Mouse (Mus musculus) limb, embryonic 10.5 days (tissue): ENCODE data around the gene Desi2. TPM values are rescaled to one million over a fixed set of nuclear protein-coding genes. Genes with fewer than 3 reads are reported as not detected.
"Not testable (repeated sequence)": the region's sequence is repeated elsewhere in the genome, so short reads cannot be mapped to it uniquely, and the experiment has no call there.

Source experiments
- DNase-seq: peaks from one replicate; pipeline ENCODE4 v3.0.0-alpha.2; 2017; ENCODE audit warnings: low spot score
- H3K27ac ChIP-seq: fragments of 300-500 bp; sonication (generic); 2 replicates; pipeline ENCODE4 v1.5.1; 2016; ENCODE audit warnings: mild to moderate bottlenecking
- H3K27me3 ChIP-seq: fragments of 300-500 bp; sonication (generic); 2 replicates; pipeline ENCODE4 v1.6.1; 2016; ENCODE audit warnings: low read depth, mild to moderate bottlenecking; ENCODE audit not compliant: poor library complexity, severe bottlenecking
- H3K36me3 ChIP-seq: fragments of 300-500 bp; sonication (generic); 2 replicates; pipeline ENCODE4 v1.6.1; 2016; ENCODE audit warnings: mild to moderate bottlenecking, moderate library complexity
- H3K4me1 ChIP-seq: fragments of 300-500 bp; sonication (generic); 2 replicates; pipeline ENCODE4 v1.6.1; 2016
- H3K4me3 ChIP-seq: fragments of 300-500 bp; sonication (generic); 2 replicates; pipeline ENCODE4 v1.5.1; 2016; ENCODE audit warnings: mild to moderate bottlenecking, moderate library complexity
- H3K9me3 ChIP-seq: fragments of 300-500 bp; sonication (generic); replicated peaks from 2 replicates; pipeline ENCODE4 v1.6.1; 2016; ENCODE audit warnings: mild to moderate bottlenecking
- WGBS: fragments of 180-500 bp; shearing (Covaris S2); methylation state at CpG from one replicate; pipeline ENCODE4 v1.1.7; 2016; 5-methylcytosine and 5-hydroxymethylcytosine counted together
- polyA plus RNA-seq: library from polyadenylated mRNA; unstranded; fragments of >200 nt; fragmentation: Nextera tagmentation; extraction: Ambion mirVana; gene quantifications from 2 replicates; pipeline ENCODE4 v1.2.1, GENCODE M21; 2016

Desi2 gene
- polyA plus RNA-seq, 1 experiment from 2014 or later = 14.5 TPM

- Histone ChIP-seq H3K36me3 (no peaks in the 10 kb centered on the region), H3K27ac (peak overlapping the region; percentile 89)
Observed at GRCm38 (mm10) chr1:178276054-178276911, 89.1 kb downstream of the Desi2 start.

GRCm38 (mm10) chr1:178283314-178283713, 96.1 kb downstream of the Desi2 start:
- H3K27ac ChIP-seq, H3K27me3 ChIP-seq, H3K4me1 ChIP-seq, H3K9me3 ChIP-seq, H3K4me3 ChIP-seq, H3K36me3 ChIP-seq: not testable (repeated sequence)
- DNase-seq = peak; percentile 7
- WGBS = 90% methylated on average over 3 of the region's 3 CpGs

More at GRCm38 (mm10) chr1:178276054-178276911, 89.1 kb downstream of the Desi2 start:
- Histone ChIP-seq H3K27me3 (peaks cover 42% of the 10 kb centered on the region), H3K4me1 (peaks cover 25% of the 10 kb centered on the region), H3K9me3 (no peaks in the 10 kb centered on the region), H3K4me3 (peak overlapping the region; percentile 63)
- WGBS = under 1% methylated on average over 85 of the region's 87 CpGs
- peak; percentile 79 for DNase-seq

- WGBS = 74% methylated on average over 2 of the region's 2 CpGs
- H3K27me3 ChIP-seq = no peaks in the 10 kb centered on the region
- peak; percentile 9 for DNase-seq
- H3K36me3 ChIP-seq = no peaks in the 10 kb centered on the region
- no peaks in the 10 kb centered on the region for H3K4me1 ChIP-seq
- no peaks in the 10 kb centered on the region for H3K9me3 ChIP-seq
- no peak overlapping the region for H3K4me3 ChIP-seq
- no peak overlapping the region for H3K27ac ChIP-seq
Observed at GRCm38 (mm10) chr1:178283946-178284720, 96.9 kb downstream of the Desi2 start.

GRCm38 (mm10) chr1:178287601-178288176, 100.5 kb downstream of the Desi2 start:
- WGBS = 71% methylated on average over 8 of the region's 8 CpGs

GRCm38 (mm10) chr1:178291716-178292115, 104.5 kb downstream of the Desi2 start:
- no peak for DNase-seq

More at GRCm38 (mm10) chr1:178287601-178288176, 100.5 kb downstream of the Desi2 start:
- H3K9me3 ChIP-seq = no peaks in the 10 kb centered on the region
- no peak overlapping the region for H3K27ac ChIP-seq
- H3K4me3 ChIP-seq = no peak overlapping the region
- DNase-seq = no peak
- no peaks in the 10 kb centered on the region for H3K36me3 ChIP-seq
- H3K4me1 ChIP-seq = no peaks in the 10 kb centered on the region
- no peaks in the 10 kb centered on the region for H3K27me3 ChIP-seq

GRCm38 (mm10) chr1:178294051-178294450, 106.8 kb downstream of the Desi2 start:
- Histone ChIP-seq H3K4me1 (peaks cover 5% of the 10 kb centered on the region), H3K36me3 (no peaks in the 10 kb centered on the region), H3K4me3 (no peak overlapping the region), H3K27ac (no peak overlapping the region), H3K27me3 (no peaks in the 10 kb centered on the region), H3K9me3 (no peaks in the 10 kb centered on the region)
- WGBS = 98% methylated on average over 1 of the region's 1 CpGs
- DNase-seq = no peak

More at GRCm38 (mm10) chr1:178291716-178292115, 104.5 kb downstream of the Desi2 start:
- Histone ChIP-seq H3K4me3 (no peak overlapping the region), H3K4me1 (peaks cover 5% of the 10 kb centered on the region; the same call in 1 of the 2 replicates), H3K27me3 (no peaks in the 10 kb centered on the region), H3K9me3 (no peaks in the 10 kb centered on the region), H3K27ac (no peak overlapping the region), H3K36me3 (no peaks in the 10 kb centered on the region)
- WGBS = 82% methylated on average over 3 of the region's 3 CpGs

GRCm38 (mm10) chr1:178301261-178301660, 114.0 kb downstream of the Desi2 start:
- WGBS = 91% methylated on average over 2 of the region's 2 CpGs
- not testable (repeated sequence) for DNase-seq, H3K27ac ChIP-seq, H3K27me3 ChIP-seq, H3K9me3 ChIP-seq, H3K4me1 ChIP-seq, H3K4me3 ChIP-seq, H3K36me3 ChIP-seq

GRCm38 (mm10) chr1:178303425-178303824, 116.2 kb downstream of the Desi2 start:
- H3K9me3 ChIP-seq = no peaks in the 10 kb centered on the region
- H3K4me1 ChIP-seq = no peaks in the 10 kb centered on the region
- H3K27me3 ChIP-seq = no peaks in the 10 kb centered on the region
- WGBS = 24% methylated on average over 3 of the region's 3 CpGs
- H3K4me3 ChIP-seq = no peak overlapping the region
- peak; percentile 81 for DNase-seq
- H3K36me3 ChIP-seq = no peaks in the 10 kb centered on the region
- H3K27ac ChIP-seq = no peak overlapping the region

Other genes starting within 250 kb of the Desi2 start
- 0.08 TPM in 1 of 2 replicates, not detected in the other for gene Catspere2, start 204.0 kb upstream of the Desi2 start, polyA plus RNA-seq
- 75.7 and 88.5 TPM in 2 replicates for gene Cox20, start 131.7 kb downstream of the Desi2 start, polyA plus RNA-seq
- 608 TPM in 2 replicates for gene Hnrnpu, start 150.4 kb downstream of the Desi2 start, polyA plus RNA-seq
- 4.0 and 4.6 TPM in 2 replicates for gene Efcab2, start 218.7 kb downstream of the Desi2 start, polyA plus RNA-seq